Mouse (Mus musculus) kidney, embryonic 14.5 days (tissue): ENCODE measurements around the gene Igf2. TPM values are rescaled to one million over a fixed set of nuclear protein-coding genes. Genes with fewer than 3 reads are reported as not detected.

Experiments
- ATAC-seq: fragments of 200-750 bp; cut with Nextera tagmentation; 2 replicates; pipeline ENCODE4 v1.8.0; 2017; ENCODE audit warnings: moderate number of reproducible peaks, mild to moderate bottlenecking, moderate TSS enrichment, moderate library complexity; ENCODE audit not compliant: low FRiP score, low TSS enrichment
- H3K27ac ChIP-seq: fragments of 300-500 bp; sonication (generic); 2 replicates; pipeline ENCODE4 v1.5.1; 2014; ENCODE audit warnings: low read depth, mild to moderate bottlenecking, low read length, moderate library complexity, mixed read lengths
- H3K27me3 ChIP-seq: fragments of 300-500 bp; sonication (generic); 2 replicates; pipeline ENCODE4 v1.6.1; 2014; ENCODE audit warnings: mild to moderate bottlenecking, low read length; ENCODE audit not compliant: control insufficient read depth, insufficient read depth
- H3K36me3 ChIP-seq: fragments of 300-500 bp; sonication (generic); 2 replicates; pipeline ENCODE4 v1.6.1; 2014; ENCODE audit warnings: low read length, mixed read lengths; ENCODE audit not compliant: control insufficient read depth, insufficient read depth
- H3K4me1 ChIP-seq: fragments of 300-500 bp; sonication (generic); 2 replicates; pipeline ENCODE4 v1.6.1; 2014; ENCODE audit warnings: low read length, mixed read lengths; ENCODE audit not compliant: control insufficient read depth, insufficient read depth
- H3K4me2 ChIP-seq: fragments of 300-500 bp; sonication (generic); replicated peaks from 2 replicates; pipeline ENCODE4 v1.6.1; 2014; ENCODE audit warnings: low read depth, mild to moderate bottlenecking, low read length
- H3K4me3 ChIP-seq: fragments of 300-500 bp; sonication (generic); 2 replicates; pipeline ENCODE4 v1.5.1; 2014; ENCODE audit warnings: mild to moderate bottlenecking, low read length
- H3K9ac ChIP-seq: fragments of 300-500 bp; sonication (generic); 2 replicates; pipeline ENCODE4 v1.6.1; 2014; ENCODE audit warnings: low read depth, mild to moderate bottlenecking, low read length, moderate library complexity
- H3K9me3 ChIP-seq: fragments of 300-500 bp; sonication (generic); 2 replicates; pipeline ENCODE4 v1.6.1; 2016; ENCODE audit warnings: low read length; ENCODE audit not compliant: control insufficient read depth
- WGBS: fragments of 180-500 bp; shearing (Covaris S2); extraction: QIAGEN DNeasy Blood & Tissue Kit; methylation state at CpG from one replicate; pipeline ENCODE4 v1.1.7; 2014; 5-methylcytosine and 5-hydroxymethylcytosine counted together
- polyA plus RNA-seq: library from polyadenylated mRNA; unstranded; fragments of >200 nt; fragmentation: Nextera tagmentation; extraction: Ambion mirVana; gene quantifications from 2 replicates; pipeline ENCODE4 v1.2.1, GENCODE M21; 2014

The Igf2 gene
- 627 and 715 TPM in 2 replicates for polyA plus RNA-seq

DNA sequence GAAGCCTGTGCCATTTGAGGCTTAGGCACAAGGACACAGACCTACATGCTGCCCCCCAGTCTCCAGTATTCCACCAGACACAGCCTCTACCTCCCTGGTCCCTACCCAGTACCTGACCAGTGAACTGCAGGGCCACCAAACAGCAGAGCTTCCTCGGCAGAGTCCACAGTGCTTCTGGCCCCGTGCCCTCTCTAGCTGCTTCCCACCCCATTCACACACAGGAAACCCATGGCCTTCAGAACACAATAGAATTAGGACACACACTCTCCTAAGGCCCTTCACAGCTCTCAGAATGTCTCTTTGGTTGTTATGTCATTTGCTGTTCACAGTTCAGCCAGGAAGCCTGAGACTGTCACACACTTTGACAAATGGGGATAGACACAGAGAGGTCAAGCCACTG, at the start of gene Igf2:
Gene Igf2 (minus strand): TSS at position 158 of the 400 bp plus-strand sequence.
- Histone ChIP-seq H3K4me1 (peaks cover 6% of the 10 kb centered on the region; the same call in 1 of the 2 replicates), H3K27ac (peak within 1 kb of the TSS; percentile 47; the same call in 1 of the 2 replicates), H3K4me3 (no peak within 1 kb of the TSS), H3K9ac (no peak within 1 kb of the TSS; the same call in 1 of the 2 replicates), H3K36me3 (peaks cover 3% of the 10 kb centered on the region; the same call in 1 of the 2 replicates), H3K27me3 (peaks cover 39% of the 10 kb centered on the region), H3K9me3 (peaks cover 29% of the 10 kb centered on the region), H3K4me2 (no peak within 1 kb of the TSS)
- ATAC-seq: no peak
- 82% methylated on average over 2 of the region's 2 CpGs for WGBS

DNA sequence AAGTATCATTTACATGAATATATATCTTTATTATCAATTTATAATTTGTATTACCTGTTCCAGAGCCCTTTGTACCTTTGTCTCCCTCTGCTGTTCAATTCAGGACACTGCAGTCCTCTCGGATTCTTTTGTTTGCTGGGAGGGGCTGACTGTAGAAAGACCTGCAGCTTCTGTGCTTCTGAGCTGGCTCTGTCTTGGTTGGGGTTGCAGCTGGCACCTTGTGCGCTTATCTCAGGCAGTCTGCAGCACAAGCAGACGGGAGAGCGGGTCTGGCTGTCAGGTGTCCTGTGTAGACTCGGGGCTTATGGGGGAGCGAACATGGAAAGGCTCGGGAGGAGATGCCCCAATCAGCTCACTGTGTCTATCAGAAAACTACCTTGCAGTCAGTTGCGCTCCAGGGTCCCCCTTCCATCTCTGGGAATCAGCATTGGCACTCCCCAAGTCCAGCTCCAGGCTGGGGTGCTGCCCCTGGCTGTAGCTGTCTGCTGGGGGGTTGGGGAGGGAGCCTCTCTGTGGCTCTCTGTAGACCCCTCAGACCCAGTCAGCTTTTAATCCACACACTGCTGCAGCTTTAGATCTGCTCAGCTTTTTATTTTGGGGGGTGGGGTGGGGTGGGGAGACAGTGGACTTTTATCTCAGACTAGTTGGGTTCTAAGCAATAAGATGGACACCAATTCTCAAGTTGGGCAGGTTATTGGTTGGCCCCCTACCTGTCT, 48.3 kb upstream of the Igf2 start:
- peak overlapping the region; percentile 25 for H3K4me3 ChIP-seq
- no peaks in the 10 kb centered on the region for H3K36me3 ChIP-seq
- H3K4me2 ChIP-seq: peak overlapping the region; percentile 38
- peak overlapping the region; percentile 54; the same call in 1 of the 2 replicates for H3K9ac ChIP-seq
- H3K27ac ChIP-seq: no peak overlapping the region
- H3K4me1 ChIP-seq: 0 out of 2 replicates have a peak, but pooled peaks cover 2% of the 10 kb centered on the region
- no peak for ATAC-seq
- H3K9me3 ChIP-seq: no peaks in the 10 kb centered on the region
- no peaks in the 10 kb centered on the region for H3K27me3 ChIP-seq
- WGBS: 17% methylated on average over 8 of the region's 8 CpGs

DNA sequence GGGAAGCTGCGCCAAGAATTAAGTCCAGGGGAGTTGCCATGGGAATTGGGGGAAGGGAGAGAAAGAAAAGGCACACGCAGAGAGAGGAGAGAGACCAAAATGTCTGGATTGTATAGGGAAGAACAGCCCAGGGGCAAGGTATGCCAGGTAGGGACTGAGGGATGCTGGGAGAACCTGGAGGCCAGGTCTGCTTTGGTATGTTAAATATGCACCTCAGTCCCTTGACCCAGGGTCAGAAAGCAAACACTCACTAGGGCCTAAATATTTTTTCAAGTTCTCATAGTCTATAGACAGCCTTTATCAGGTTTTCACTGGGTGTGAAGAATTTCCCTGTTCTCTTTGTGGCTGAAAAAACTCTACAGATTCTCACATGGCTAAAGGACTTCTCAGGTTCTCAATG, 40.3 kb upstream of the Igf2 start:
- no peak overlapping the region for H3K4me2 ChIP-seq
- H3K36me3 ChIP-seq: no peaks in the 10 kb centered on the region
- H3K4me1 ChIP-seq: no peaks in the 10 kb centered on the region
- 86% methylated on average over 2 of the region's 2 CpGs for WGBS
- H3K27ac ChIP-seq: no peak overlapping the region
- no peak overlapping the region for H3K9ac ChIP-seq
- no peak for ATAC-seq
- no peaks in the 10 kb centered on the region for H3K9me3 ChIP-seq
- H3K27me3 ChIP-seq: no peaks in the 10 kb centered on the region
- H3K4me3 ChIP-seq: no peak overlapping the region

DNA sequence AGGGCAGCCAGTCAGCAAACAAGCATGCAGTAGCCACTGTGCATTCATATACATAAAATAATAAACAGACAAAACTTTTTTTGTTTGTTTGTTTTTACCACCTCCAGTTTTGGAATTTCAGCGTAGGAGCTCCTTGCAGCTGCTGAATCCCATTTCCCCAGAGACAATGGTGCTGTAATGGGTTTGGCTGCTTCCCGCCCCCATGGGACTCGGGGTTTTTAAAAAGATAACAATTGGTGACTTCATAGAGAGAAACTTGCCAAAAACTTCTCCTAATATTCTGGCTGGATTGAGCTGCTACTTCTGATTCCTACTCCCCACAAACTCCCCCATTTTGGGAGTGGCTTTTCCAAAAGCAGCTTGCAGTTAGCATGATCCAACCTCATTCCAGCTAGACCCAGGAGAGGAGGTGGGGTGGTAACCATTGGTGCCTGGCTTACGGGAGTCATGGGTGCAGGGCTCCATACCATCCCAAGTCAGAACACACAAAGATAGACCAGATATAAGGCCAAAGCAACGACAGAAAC, 32.8 kb upstream of the Igf2 start:
- Histone ChIP-seq H3K27me3 (no peaks in the 10 kb centered on the region), H3K36me3 (no peaks in the 10 kb centered on the region), H3K27ac (no peak overlapping the region), H3K4me2 (no peak overlapping the region), H3K4me3 (no peak overlapping the region), H3K9ac (no peak overlapping the region), H3K4me1 (no peaks in the 10 kb centered on the region), H3K9me3 (no peaks in the 10 kb centered on the region)
- no peak for ATAC-seq
- WGBS: 69% methylated on average over 5 of the region's 5 CpGs

DNA sequence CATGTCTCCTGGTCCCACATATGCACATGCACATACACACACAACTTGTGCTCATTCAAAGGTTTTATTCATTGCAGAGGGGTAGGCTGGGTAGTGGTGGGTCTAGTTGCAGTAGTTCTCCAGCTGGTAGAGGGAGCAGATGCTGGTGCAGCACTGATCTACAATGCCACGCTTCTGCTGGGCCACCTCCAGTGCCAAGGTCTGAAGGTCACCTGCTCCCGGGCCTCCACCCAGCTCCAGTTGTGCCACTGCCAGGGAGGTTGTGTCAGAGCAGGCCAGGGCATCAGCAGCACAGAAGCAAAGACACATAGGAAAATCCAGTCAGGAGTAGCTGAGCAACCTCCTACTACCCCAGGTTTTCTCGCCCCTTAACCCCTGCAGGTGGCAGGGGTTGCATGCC, 12.0 kb upstream of the Igf2 start:
- Histone ChIP-seq H3K4me1 (0 out of 2 replicates have a peak, but pooled peaks cover 4% of the 10 kb centered on the region), H3K4me3 (no peak overlapping the region), H3K9me3 (no peaks in the 10 kb centered on the region), H3K36me3 (no peaks in the 10 kb centered on the region), H3K4me2 (no peak overlapping the region), H3K27me3 (no peaks in the 10 kb centered on the region), H3K27ac (no peak overlapping the region), H3K9ac (no peak overlapping the region)
- WGBS: 90% methylated on average over 3 of the region's 3 CpGs
- no peak for ATAC-seq

DNA sequence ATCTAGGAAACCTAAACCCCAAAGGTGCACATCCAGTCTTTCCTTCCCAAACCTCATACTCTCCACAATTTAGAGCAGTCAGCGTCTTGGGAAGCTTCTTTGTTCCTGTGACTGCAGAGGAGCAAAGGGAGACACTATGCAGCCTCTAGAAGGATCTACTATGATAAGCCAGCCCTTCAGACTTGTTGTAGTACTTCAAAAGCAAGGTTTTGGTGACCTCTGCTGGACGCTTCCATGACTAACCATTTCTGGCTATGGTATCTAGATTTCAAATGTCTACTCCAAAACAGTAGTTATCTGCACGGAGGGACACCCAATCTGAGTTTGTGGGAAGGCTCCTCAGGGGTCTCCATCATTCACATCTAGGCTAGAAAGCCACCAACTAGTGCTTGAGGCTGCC, 9.0 kb upstream of the Igf2 start:
- no peaks in the 10 kb centered on the region for H3K36me3 ChIP-seq
- 9% methylated on average over 3 of the region's 3 CpGs for WGBS
- H3K9me3 ChIP-seq: peaks cover 13% of the 10 kb centered on the region; the same call in 1 of the 2 replicates
- H3K4me1 ChIP-seq: 0 out of 2 replicates have a peak, but pooled peaks cover 4% of the 10 kb centered on the region
- ATAC-seq: 0 out of 2 replicates have a peak, but pooled peaks have one; percentile 50
- no peaks in the 10 kb centered on the region for H3K27me3 ChIP-seq
- no peak overlapping the region for H3K9ac ChIP-seq
- no peak overlapping the region for H3K4me2 ChIP-seq
- no peak overlapping the region for H3K27ac ChIP-seq
- no peak overlapping the region for H3K4me3 ChIP-seq

DNA sequence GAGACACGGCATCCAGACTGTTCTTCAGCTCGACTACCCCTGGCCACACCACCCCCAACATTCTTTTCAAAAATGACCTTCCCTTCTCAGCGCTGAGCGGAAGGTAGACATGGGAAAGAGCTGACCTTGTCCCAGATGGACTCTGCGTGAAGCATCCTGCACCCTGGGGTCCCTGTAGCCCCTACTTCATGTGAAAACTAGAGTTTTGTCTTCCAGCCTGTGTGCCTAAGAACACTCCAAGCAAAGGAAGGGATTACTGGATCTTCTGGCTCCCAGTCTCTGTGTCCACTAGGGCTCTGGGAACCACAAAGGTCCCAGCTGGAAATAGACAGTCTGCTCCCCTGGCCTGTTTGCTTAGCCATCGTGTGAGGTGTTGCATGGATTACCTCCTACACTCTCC, 8.5 kb upstream of the Igf2 start:
- WGBS: 63% methylated on average over 6 of the region's 6 CpGs
- Histone ChIP-seq H3K4me3 (no peak overlapping the region), H3K9ac (no peak overlapping the region), H3K9me3 (peaks cover 17% of the 10 kb centered on the region), H3K4me1 (0 out of 2 replicates have a peak, but pooled peaks cover 4% of the 10 kb centered on the region), H3K36me3 (no peaks in the 10 kb centered on the region), H3K4me2 (no peak overlapping the region), H3K27ac (no peak overlapping the region), H3K27me3 (no peaks in the 10 kb centered on the region)
- ATAC-seq: no peak

DNA sequence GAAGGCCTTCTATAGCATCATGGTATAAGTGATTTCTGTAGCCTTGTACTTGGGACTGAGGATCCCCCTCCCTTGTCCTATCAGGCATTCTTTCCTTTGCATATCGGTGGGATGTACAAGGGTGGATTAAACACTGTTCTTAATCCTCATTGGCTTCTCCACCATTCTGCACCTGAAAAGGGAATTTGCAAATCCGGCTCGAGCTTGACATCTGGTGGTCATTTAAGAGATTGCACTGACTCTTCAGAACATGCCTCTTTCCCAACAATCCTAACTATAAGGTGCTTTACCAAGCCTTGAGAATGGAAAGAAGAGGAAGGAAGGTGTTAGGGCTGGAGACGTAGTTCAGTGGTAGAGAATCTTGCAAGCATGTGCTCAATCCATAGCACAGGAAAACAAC, 5.5 kb upstream of the Igf2 start:
- ATAC-seq: no peak
- Histone ChIP-seq H3K9ac (no peak overlapping the region), H3K4me1 (0 out of 2 replicates have a peak, but pooled peaks cover 4% of the 10 kb centered on the region), H3K27me3 (no peaks in the 10 kb centered on the region), H3K4me3 (no peak overlapping the region), H3K4me2 (no peak overlapping the region), H3K36me3 (no peaks in the 10 kb centered on the region; the same call in 1 of the 2 replicates), H3K9me3 (peaks cover 32% of the 10 kb centered on the region), H3K27ac (no peak overlapping the region)
- 23% methylated on average over 4 of the region's 4 CpGs for WGBS

DNA sequence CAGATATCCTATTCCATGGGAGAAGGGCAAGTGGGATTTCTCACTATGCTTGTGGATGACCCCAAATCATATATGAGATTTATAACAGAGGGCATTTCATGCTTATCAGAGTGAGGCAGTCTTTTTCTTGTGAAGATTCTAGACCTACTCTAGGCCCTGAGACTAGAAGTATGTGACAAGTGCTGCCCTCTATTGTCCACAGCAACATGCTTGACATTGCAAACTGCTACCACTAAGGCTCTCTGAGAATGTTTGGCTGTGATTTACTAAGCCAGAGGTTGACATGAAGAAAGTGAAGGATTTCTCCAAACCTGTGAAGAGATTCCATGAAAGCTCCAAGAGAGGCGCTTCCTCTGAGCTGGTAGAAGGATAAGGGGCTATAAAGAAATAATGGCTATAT, 4.5 kb upstream of the Igf2 start:
- no peak overlapping the region for H3K27ac ChIP-seq
- no peak for ATAC-seq
- no peak overlapping the region for H3K9ac ChIP-seq
- peaks cover 32% of the 10 kb centered on the region for H3K9me3 ChIP-seq
- H3K4me1 ChIP-seq: 0 out of 2 replicates have a peak, but pooled peaks cover 4% of the 10 kb centered on the region
- no peak overlapping the region for H3K4me3 ChIP-seq
- H3K27me3 ChIP-seq: peaks cover 2% of the 10 kb centered on the region; the same call in 1 of the 2 replicates
- no peak overlapping the region for H3K4me2 ChIP-seq
- 89% methylated on average over 1 of the region's 1 CpGs for WGBS
- no peaks in the 10 kb centered on the region; the same call in 1 of the 2 replicates for H3K36me3 ChIP-seq
